Mouse (Mus musculus) limb, embryonic 12.5 days (tissue): ENCODE results near the gene Gm5478. TPM values are rescaled to one million over a fixed set of nuclear protein-coding genes. Genes with fewer than 3 reads are reported as not detected.
"Not testable (repeated sequence)": the region's sequence is repeated elsewhere in the genome, so short reads cannot be mapped to it uniquely, and the experiment has no call there.

ENCODE experiments used
- ATAC-seq: fragments of 200-750 bp; cut with Nextera tagmentation; 2 replicates; pipeline ENCODE4 v1.8.0; 2017; ENCODE audit warnings: low read depth, moderate TSS enrichment; ENCODE audit not compliant: insufficient number of reproducible peaks, insufficient read depth, low FRiP score, low TSS enrichment
- H3K27ac ChIP-seq: fragments of 300-500 bp; sonication (generic); 2 replicates; pipeline ENCODE4 v1.5.1; 2016; ENCODE audit warnings: mild to moderate bottlenecking, moderate library complexity
- H3K27me3 ChIP-seq: fragments of 300-500 bp; sonication (generic); 2 replicates; pipeline ENCODE4 v1.6.1; 2016; ENCODE audit warnings: mild to moderate bottlenecking, moderate library complexity
- H3K36me3 ChIP-seq: fragments of 300-500 bp; sonication (generic); 2 replicates; pipeline ENCODE4 v1.6.1; 2016; ENCODE audit warnings: mild to moderate bottlenecking, moderate library complexity
- H3K4me1 ChIP-seq: fragments of 300-500 bp; sonication (generic); replicated peaks from 2 replicates; pipeline ENCODE4 v1.6.1; 2016
- H3K4me2 ChIP-seq: fragments of 300-500 bp; sonication (generic); 2 replicates; pipeline ENCODE4 v1.6.1; 2016; ENCODE audit warnings: mild to moderate bottlenecking, moderate library complexity
- H3K4me3 ChIP-seq: fragments of 300-500 bp; sonication (generic); replicated peaks from 2 replicates; pipeline ENCODE4 v1.5.1; 2016; ENCODE audit warnings: mild to moderate bottlenecking
- H3K9ac ChIP-seq: fragments of 300-500 bp; sonication (generic); replicated peaks from 2 replicates; pipeline ENCODE4 v1.6.1; 2016; ENCODE audit warnings: mild to moderate bottlenecking, moderate library complexity
- H3K9me3 ChIP-seq: fragments of 300-500 bp; sonication (generic); 2 replicates; pipeline ENCODE4 v1.6.1; 2016; ENCODE audit warnings: mild to moderate bottlenecking, moderate library complexity
- WGBS: fragments of 180-500 bp; shearing (Covaris S2); methylation state at CpG from one replicate; pipeline ENCODE4 v1.1.7; 2016; 5-methylcytosine and 5-hydroxymethylcytosine counted together
- microRNA-seq: library from miRNA; unstranded; fragments of <30 nt; microRNA quantifications from one replicate; pipeline ENCODE4, GENCODE M21; 2017
- polyA plus RNA-seq: library from polyadenylated mRNA; unstranded; fragments of >200 nt; fragmentation: Nextera tagmentation; extraction: Ambion mirVana; gene quantifications from 2 replicates; pipeline ENCODE4 v1.2.1, GENCODE M21; 2016

The Gm5478 gene
- polyA plus RNA-seq: not detected in 2 replicates

DNA sequence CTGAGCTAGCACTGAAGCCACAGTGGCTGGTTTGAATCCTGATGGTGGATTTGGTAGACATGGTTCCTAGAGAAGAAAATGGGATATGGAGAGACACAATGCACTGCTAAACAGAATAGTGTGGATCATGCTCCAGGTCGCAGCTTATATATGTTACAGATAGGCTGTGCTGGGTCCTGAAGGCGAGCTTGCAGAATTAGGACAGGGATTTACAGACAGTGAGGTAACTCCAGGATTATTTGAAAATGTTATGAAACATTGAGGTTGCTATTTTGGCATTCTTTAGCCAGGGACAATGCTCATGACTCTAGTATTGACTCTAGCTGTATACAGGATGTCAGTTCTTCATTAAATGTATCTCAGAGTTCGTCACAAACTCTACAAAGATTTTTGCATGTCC lies at the start of gene Gm5478:
Gene Gm5478, minus strand, starts transcription at position 101 of the 400 bp plus-strand sequence.
- no peaks in the 10 kb centered on the region for H3K36me3 ChIP-seq
- ATAC-seq: no peak
- H3K9me3 ChIP-seq: no peaks in the 10 kb centered on the region
- WGBS: 81% methylated on average over 3 of the region's 3 CpGs
- H3K27ac ChIP-seq: no peak within 1 kb of the TSS
- H3K4me2 ChIP-seq: no peak within 1 kb of the TSS
- H3K4me1 ChIP-seq: no peaks in the 10 kb centered on the region
- H3K4me3 ChIP-seq: no peak within 1 kb of the TSS
- H3K27me3 ChIP-seq: no peaks in the 10 kb centered on the region
- no peak within 1 kb of the TSS for H3K9ac ChIP-seq

DNA sequence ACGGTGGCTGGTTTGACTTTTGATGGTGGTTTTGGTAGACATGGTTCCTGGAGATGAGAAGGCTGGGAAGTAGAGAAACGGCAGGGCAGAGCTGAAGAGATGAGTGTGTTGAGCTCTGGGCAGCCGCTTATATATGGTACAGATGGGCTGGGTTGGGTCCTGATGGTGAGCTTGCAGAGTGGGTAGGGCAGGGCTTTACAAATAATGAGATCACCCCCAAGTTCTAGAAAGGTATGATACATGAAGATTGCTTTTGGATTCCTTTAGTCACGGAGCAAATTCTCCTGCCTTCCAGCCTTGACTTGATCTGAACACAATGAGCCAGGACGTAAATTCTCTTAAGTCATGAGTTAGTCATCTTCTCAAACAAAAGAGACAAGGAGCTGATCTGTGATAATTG lies 47.0 kb upstream of the Gm5478 start, which contains the start of gene Krt6a:
Gene Krt6a, minus strand, starts transcription at position 101 of the 400 bp plus-strand sequence.
- Histone ChIP-seq H3K4me3 (no peak within 1 kb of the TSS), H3K27ac (no peak within 1 kb of the TSS), H3K36me3 (no peaks in the 10 kb centered on the region), H3K9me3 (no peaks in the 10 kb centered on the region), H3K9ac (no peak within 1 kb of the TSS), H3K4me2 (no peak within 1 kb of the TSS), H3K4me1 (no peaks in the 10 kb centered on the region), H3K27me3 (peaks cover 7% of the 10 kb centered on the region; the same call in 1 of the 2 replicates)
- no peak for ATAC-seq
- 87% methylated on average over 5 of the region's 5 CpGs for WGBS

DNA sequence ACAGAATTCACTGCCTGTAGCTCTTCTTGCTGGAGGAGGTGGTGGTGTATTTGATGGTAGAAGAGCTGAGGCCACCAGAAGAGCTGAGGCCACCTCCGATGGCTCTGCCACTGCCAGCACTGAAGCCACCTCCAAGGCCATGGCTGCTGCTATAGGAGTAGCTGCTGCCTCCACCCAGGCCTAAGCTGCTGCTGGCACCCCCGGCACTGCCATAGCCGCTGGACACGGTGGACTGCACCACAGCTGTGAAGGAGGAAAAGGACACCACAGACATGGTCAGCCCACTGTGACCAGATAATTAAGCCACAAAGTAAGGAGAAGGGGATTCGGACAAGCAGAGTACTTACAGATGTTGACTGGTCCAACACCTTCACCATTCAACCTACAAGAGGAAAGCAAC lies 43.3 kb upstream of the Gm5478 start:
- not testable (repeated sequence) for H3K9ac ChIP-seq, ATAC-seq, H3K4me3 ChIP-seq, H3K27ac ChIP-seq, H3K9me3 ChIP-seq, H3K4me2 ChIP-seq, H3K36me3 ChIP-seq, H3K27me3 ChIP-seq, H3K4me1 ChIP-seq
- WGBS: 87% methylated on average over 5 of the region's 5 CpGs

DNA sequence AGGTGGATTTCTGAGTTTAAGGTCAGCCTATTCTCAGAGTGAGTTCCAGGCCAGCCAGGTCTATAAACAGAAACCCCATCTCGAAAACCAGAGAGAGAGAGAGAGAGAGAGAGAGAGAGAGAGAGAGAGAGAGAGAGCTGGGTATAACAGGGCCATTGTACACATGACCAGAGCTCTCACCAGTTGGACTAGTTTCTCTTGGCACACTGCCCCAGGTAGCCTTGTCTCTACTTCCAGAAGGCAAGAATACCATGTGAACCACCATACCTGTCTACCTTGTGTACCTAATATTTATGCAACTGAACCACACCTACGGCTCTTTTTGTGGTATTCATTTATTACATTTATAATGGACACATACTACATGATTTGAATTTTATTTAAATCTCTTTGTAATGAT lies 41.0 kb upstream of the Gm5478 start:
- H3K4me3 ChIP-seq: no peak overlapping the region
- H3K4me2 ChIP-seq: no peak overlapping the region
- H3K27me3 ChIP-seq: no peaks in the 10 kb centered on the region
- no peak for ATAC-seq
- H3K27ac ChIP-seq: no peak overlapping the region
- H3K36me3 ChIP-seq: no peaks in the 10 kb centered on the region
- no peaks in the 10 kb centered on the region for H3K9me3 ChIP-seq
- H3K9ac ChIP-seq: no peak overlapping the region
- 72% methylated on average over 2 of the region's 2 CpGs for WGBS
- no peaks in the 10 kb centered on the region for H3K4me1 ChIP-seq

DNA sequence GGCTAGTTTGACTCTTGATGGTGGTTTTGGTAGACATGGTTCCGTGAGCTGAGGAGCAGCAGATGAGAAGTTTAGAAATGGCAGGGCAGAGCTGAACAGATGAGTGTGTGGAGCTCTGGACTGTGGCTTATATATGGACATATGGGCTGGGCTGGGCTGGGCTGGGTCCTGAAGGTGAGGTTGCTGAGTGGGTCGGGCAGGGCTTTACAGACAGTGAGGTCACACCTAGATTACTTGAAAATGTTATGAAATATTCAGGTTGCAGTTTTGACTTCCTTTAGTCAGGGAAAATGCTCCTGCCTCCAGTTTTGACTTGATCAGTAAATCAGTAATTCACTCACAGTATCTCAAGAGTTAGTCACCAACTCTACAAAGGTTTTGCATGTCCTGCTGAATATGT lies 33.0 kb upstream of the Gm5478 start, which contains the start of gene Krt6b:
Gene Krt6b, minus strand, starts transcription at position 101 of the 400 bp plus-strand sequence.
- Histone ChIP-seq H3K36me3 (no peaks in the 10 kb centered on the region), H3K4me3 (no peak within 1 kb of the TSS), H3K9ac (no peak within 1 kb of the TSS), H3K27me3 (no peaks in the 10 kb centered on the region), H3K4me2 (no peak within 1 kb of the TSS), H3K4me1 (no peaks in the 10 kb centered on the region), H3K9me3 (no peaks in the 10 kb centered on the region), H3K27ac (no peak within 1 kb of the TSS)
- ATAC-seq: no peak
- WGBS: 89% methylated on average over 2 of the region's 2 CpGs

DNA sequence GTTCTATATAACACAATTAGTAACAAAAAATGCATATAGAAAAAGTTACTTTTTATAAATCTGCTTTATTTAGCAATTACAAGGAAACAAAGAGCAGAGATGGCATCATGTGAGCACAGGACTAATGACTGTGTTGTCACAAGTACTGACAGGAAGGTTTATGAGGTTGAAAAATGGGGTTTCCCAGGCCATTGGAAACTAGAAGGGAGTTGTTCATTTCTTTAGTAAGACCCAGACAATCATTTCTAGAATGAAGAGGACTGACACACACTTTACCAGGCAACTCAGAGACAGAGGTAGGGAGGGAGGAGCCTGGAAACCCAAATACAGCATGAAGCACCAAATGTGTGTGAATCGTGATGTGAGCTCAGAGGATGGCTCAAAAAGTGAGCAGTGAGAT lies 28.8 kb upstream of the Gm5478 start:
- Histone ChIP-seq H3K4me1 (no peaks in the 10 kb centered on the region), H3K27ac (no peak overlapping the region), H3K4me2 (no peak overlapping the region), H3K9me3 (no peaks in the 10 kb centered on the region), H3K4me3 (no peak overlapping the region), H3K9ac (no peak overlapping the region), H3K27me3 (no peaks in the 10 kb centered on the region), H3K36me3 (no peaks in the 10 kb centered on the region)
- WGBS: 92% methylated on average over 1 of the region's 1 CpGs
- no peak for ATAC-seq

DNA sequence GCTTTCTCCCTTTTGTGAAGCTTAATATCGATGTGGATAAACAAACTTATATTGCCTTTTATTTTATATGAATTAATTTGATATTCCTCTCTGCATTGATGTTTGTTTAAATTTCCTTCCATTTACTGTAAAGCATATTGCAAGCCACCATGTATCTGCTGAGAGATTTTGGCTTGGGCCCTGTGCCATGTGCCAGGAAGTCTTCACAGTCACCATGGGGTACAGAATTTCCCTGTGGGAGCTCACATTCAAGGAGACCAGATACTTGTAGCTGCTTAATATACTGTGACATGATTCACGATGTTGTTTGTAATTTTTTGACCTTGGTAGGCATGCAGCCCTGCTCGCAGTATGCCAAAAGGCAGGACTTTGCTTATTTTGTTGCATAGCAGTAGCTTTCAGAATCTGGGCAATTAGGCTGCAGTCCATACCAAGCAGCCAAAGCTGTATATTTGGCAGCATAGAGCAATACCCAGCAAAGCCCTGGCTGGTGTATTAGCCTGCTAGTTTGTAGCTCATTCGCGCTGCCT lies 5.6 kb upstream of the Gm5478 start:
- H3K27me3 ChIP-seq: no peaks in the 10 kb centered on the region
- 94% methylated on average over 5 of the region's 5 CpGs for WGBS
- H3K4me1 ChIP-seq: no peaks in the 10 kb centered on the region
- no peak for ATAC-seq
- no peak overlapping the region for H3K4me3 ChIP-seq
- H3K27ac ChIP-seq: no peak overlapping the region
- H3K36me3 ChIP-seq: no peaks in the 10 kb centered on the region
- no peak overlapping the region for H3K4me2 ChIP-seq
- no peaks in the 10 kb centered on the region for H3K9me3 ChIP-seq
- H3K9ac ChIP-seq: no peak overlapping the region

DNA sequence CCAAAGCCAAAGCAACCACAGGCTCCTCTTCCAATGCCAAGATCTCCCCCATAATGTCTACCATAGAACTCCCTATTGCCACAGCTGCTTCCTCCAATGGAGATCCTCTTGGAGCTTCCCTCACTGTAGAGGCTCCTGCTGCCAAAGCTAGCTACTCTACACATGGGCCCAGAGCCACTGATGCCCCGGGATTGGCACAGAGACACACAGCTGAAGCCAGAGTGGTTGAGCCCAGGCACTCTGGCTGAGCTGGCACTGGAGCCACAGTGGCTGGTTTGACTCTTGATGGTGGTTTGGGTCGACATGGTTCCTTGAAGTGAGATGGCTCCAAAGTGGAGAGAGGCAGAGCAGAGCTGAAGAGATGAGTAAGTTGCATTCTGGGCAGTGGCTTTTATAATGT lies 19.3 kb downstream of the Gm5478 start, which contains the start of gene Gm5414:
Gene Gm5414, minus strand, starts transcription at position 305 of the 400 bp plus-strand sequence.
- Histone ChIP-seq H3K27ac (no peak within 1 kb of the TSS), H3K36me3 (no peaks in the 10 kb centered on the region), H3K9ac (no peak within 1 kb of the TSS), H3K4me2 (no peak within 1 kb of the TSS), H3K27me3 (no peaks in the 10 kb centered on the region), H3K4me1 (no peaks in the 10 kb centered on the region), H3K9me3 (no peaks in the 10 kb centered on the region), H3K4me3 (no peak within 1 kb of the TSS)
- 69% methylated on average over 2 of the region's 2 CpGs for WGBS
- ATAC-seq: no peak

DNA sequence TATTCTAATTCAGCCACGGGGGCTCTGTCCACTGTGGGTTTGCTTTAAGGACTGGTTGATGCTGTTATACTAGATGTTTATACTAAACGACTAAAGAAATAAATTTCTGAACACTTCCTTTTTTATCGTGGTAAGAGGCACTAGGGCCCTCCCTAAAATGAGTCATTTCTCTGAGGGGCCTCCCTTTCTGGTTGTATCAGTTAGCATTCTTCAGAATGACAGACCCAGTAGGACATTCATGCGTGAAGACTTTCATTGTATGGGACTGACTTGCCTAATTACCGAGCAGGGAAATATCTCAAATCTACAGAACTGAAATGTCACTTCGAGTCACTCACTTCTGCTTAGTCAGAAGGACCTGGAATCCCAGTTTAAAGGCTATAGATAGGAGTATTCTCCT lies 48.1 kb downstream of the Gm5478 start:
- Histone ChIP-seq H3K4me3 (no peak overlapping the region), H3K4me2 (no peak overlapping the region), H3K4me1 (no peaks in the 10 kb centered on the region), H3K27me3 (no peaks in the 10 kb centered on the region; the same call in 1 of the 2 replicates), H3K9me3 (no peaks in the 10 kb centered on the region; the same call in 1 of the 2 replicates), H3K36me3 (no peaks in the 10 kb centered on the region), H3K9ac (no peak overlapping the region), H3K27ac (no peak overlapping the region)
- no peak for ATAC-seq
- WGBS: 77% methylated on average over 6 of the region's 6 CpGs

Small RNAs within 50 kb of the gene (microRNA-seq; reads per million reads assigned to microRNA genes)
- gene Gm44342 (not detected), gene Gm44383 (not detected), gene Gm44479 (not detected)

Other genes with a start within 250 kb of the Gm5478 start
- 21.2 and 24.3 TPM in 2 replicates for gene Krt7, start 236.3 kb downstream of the Gm5478 start, polyA plus RNA-seq
- 0.29 and 0.56 TPM in 2 replicates for gene Krt87, start 208.6 kb downstream of the Gm5478 start, polyA plus RNA-seq
- gene Krt88, start 199.6 kb downstream of the Gm5478 start, polyA plus RNA-seq: not detected in 2 replicates
- gene Krt81, start 183.6 kb downstream of the Gm5478 start, polyA plus RNA-seq: not detected in 2 replicates
- gene Krt86, start 173.9 kb downstream of the Gm5478 start, polyA plus RNA-seq: not detected in 2 replicates
- gene Krt83, start 155.9 kb downstream of the Gm5478 start, polyA plus RNA-seq: not detected in 2 replicates
- gene Gm49425, start 130.1 kb downstream of the Gm5478 start, polyA plus RNA-seq: not detected in 2 replicates
- gene Krt84, start 114.6 kb downstream of the Gm5478 start, polyA plus RNA-seq: not detected in 2 replicates
- not detected in 2 replicates for gene Krt82, start 96.7 kb downstream of the Gm5478 start, polyA plus RNA-seq
- 0.08 and 0.24 TPM in 2 replicates for gene Krt90, start 84.4 kb downstream of the Gm5478 start, polyA plus RNA-seq
- 0.27 and 0.30 TPM in 2 replicates for gene Krt75, start 73.5 kb downstream of the Gm5478 start, polyA plus RNA-seq
- not detected in 2 replicates for gene Gm5414, start 19.2 kb downstream of the Gm5478 start, polyA plus RNA-seq
- not detected in 2 replicates for gene Krt6b, start 32.9 kb upstream of the Gm5478 start, polyA plus RNA-seq
- gene Krt6a, start 46.9 kb upstream of the Gm5478 start, polyA plus RNA-seq: 0.55 and 0.59 TPM in 2 replicates
- gene Krt5, start 65.5 kb upstream of the Gm5478 start, polyA plus RNA-seq: 101 and 109 TPM in 2 replicates
- gene Krt71, start 95.7 kb upstream of the Gm5478 start, polyA plus RNA-seq: not detected in 2 replicates
- not detected in 2 replicates for gene Krt72, start 139.1 kb upstream of the Gm5478 start, polyA plus RNA-seq
- not detected in 2 replicates for gene Krt73, start 155.0 kb upstream of the Gm5478 start, polyA plus RNA-seq
- gene Krt2, start 170.8 kb upstream of the Gm5478 start, polyA plus RNA-seq: 0.13 and 0.15 TPM in 2 replicates
- 1.5 and 2.0 TPM in 2 replicates for gene Krt1, start 203.4 kb upstream of the Gm5478 start, polyA plus RNA-seq
- not detected in 2 replicates for gene Krt77, start 222.3 kb upstream of the Gm5478 start, polyA plus RNA-seq
- gene Krt76, start 245.5 kb upstream of the Gm5478 start, polyA plus RNA-seq: not detected in 2 replicates